Mouse (Mus musculus) neural tube, embryonic 11.5 days (tissue): ENCODE measurements around the gene Sept9. TPM values are rescaled to one million over a fixed set of nuclear protein-coding genes. Genes with fewer than 3 reads are reported as not detected.

Experiments used
- ATAC-seq: fragments of 200-750 bp; cut with Nextera tagmentation; 2 replicates; pipeline ENCODE4 v1.8.0; 2017; ENCODE audit warnings: moderate number of reproducible peaks, mild to moderate bottlenecking, moderate TSS enrichment, moderate library complexity; ENCODE audit not compliant: insufficient read depth, low FRiP score, low TSS enrichment
- DNase-seq: peaks from one replicate; pipeline ENCODE4 v3.0.0-alpha.2; 2015; ENCODE audit warnings: low spot score
- H3K27ac ChIP-seq: fragments of 300-500 bp; sonication (generic); 2 replicates; pipeline ENCODE4 v1.5.1; 2014; ENCODE audit warnings: low read depth, mild to moderate bottlenecking, low read length
- H3K27me3 ChIP-seq: fragments of 300-500 bp; sonication (generic); 2 replicates; pipeline ENCODE4 v1.6.1; 2014; ENCODE audit warnings: mild to moderate bottlenecking, low read length, mixed read lengths; ENCODE audit not compliant: control insufficient read depth, insufficient read depth
- H3K36me3 ChIP-seq: fragments of 300-500 bp; sonication (generic); 2 replicates; pipeline ENCODE4 v1.6.1; 2014; ENCODE audit warnings: mild to moderate bottlenecking, low read length, moderate library complexity, mixed read lengths; ENCODE audit not compliant: control insufficient read depth, insufficient read depth
- H3K4me1 ChIP-seq: fragments of 300-500 bp; sonication (generic); 2 replicates; pipeline ENCODE4 v1.6.1; 2014; ENCODE audit warnings: low read length, mixed read lengths; ENCODE audit not compliant: control insufficient read depth, insufficient read depth
- H3K4me2 ChIP-seq: fragments of 300-500 bp; sonication (generic); 2 replicates; pipeline ENCODE4 v1.6.1; 2014; ENCODE audit warnings: low read depth, mild to moderate bottlenecking, moderate library complexity
- H3K4me3 ChIP-seq: fragments of 300-500 bp; sonication (generic); 2 replicates; pipeline ENCODE4 v1.5.1; 2014; ENCODE audit warnings: low read depth, low read length
- H3K9ac ChIP-seq: fragments of 300-500 bp; sonication (generic); 2 replicates; pipeline ENCODE4 v1.6.1; 2014; ENCODE audit warnings: mild to moderate bottlenecking, low read length
- H3K9me3 ChIP-seq: fragments of 300-500 bp; sonication (generic); 2 replicates; pipeline ENCODE4 v1.6.1; 2016; ENCODE audit warnings: low read length; ENCODE audit not compliant: control insufficient read depth
- WGBS: fragments of 180-500 bp; shearing (Covaris S2); extraction: QIAGEN DNeasy Blood & Tissue Kit; methylation state at CpG from one replicate; pipeline ENCODE4 v1.1.7; 2014; 5-methylcytosine and 5-hydroxymethylcytosine counted together
- polyA plus RNA-seq: library from polyadenylated mRNA; unstranded; fragments of >200 nt; fragmentation: Nextera tagmentation; extraction: Ambion mirVana; gene quantifications from 2 replicates; pipeline ENCODE4 v1.2.1, GENCODE M21; 2014

Gene Sept9
- polyA plus RNA-seq, 1 experiment from 2014 or later: 183 TPM

- 87% methylated on average over 8 of the region's 8 CpGs for WGBS
Observed at GRCm38 (mm10) chr11:117220777-117221176, 21.3 kb downstream of the Sept9 start.

GRCm38 (mm10) chr11:117221182-117221581, 21.7 kb downstream of the Sept9 start:
- H3K27ac ChIP-seq: no peak overlapping the region
- no peaks in the 10 kb centered on the region for H3K9me3 ChIP-seq
- 73% methylated on average over 6 of the region's 6 CpGs for WGBS
- no peak overlapping the region for H3K9ac ChIP-seq
- no peaks in the 10 kb centered on the region for H3K4me1 ChIP-seq
- no peak overlapping the region for H3K4me2 ChIP-seq
- DNase-seq (no peak), ATAC-seq (no peak)
- no peak overlapping the region for H3K4me3 ChIP-seq
- H3K27me3 ChIP-seq: no peaks in the 10 kb centered on the region
- H3K36me3 ChIP-seq: no peaks in the 10 kb centered on the region

More at GRCm38 (mm10) chr11:117220777-117221176, 21.3 kb downstream of the Sept9 start:
- H3K27me3 ChIP-seq: no peaks in the 10 kb centered on the region
- H3K4me1 ChIP-seq: no peaks in the 10 kb centered on the region
- no peak overlapping the region for H3K9ac ChIP-seq
- H3K9me3 ChIP-seq: no peaks in the 10 kb centered on the region
- no peak for ATAC-seq
- H3K4me2 ChIP-seq: no peak overlapping the region
- no peak for DNase-seq
- H3K4me3 ChIP-seq: no peak overlapping the region
- no peak overlapping the region for H3K27ac ChIP-seq
- H3K36me3 ChIP-seq: no peaks in the 10 kb centered on the region

- DNase-seq (no peak), ATAC-seq (no peak)
- no peaks in the 10 kb centered on the region for H3K36me3 ChIP-seq
- no peaks in the 10 kb centered on the region for H3K4me1 ChIP-seq
- H3K27ac ChIP-seq: no peak overlapping the region
- H3K27me3 ChIP-seq: no peaks in the 10 kb centered on the region
- H3K4me2 ChIP-seq: no peak overlapping the region
- WGBS: 70% methylated on average over 8 of the region's 8 CpGs
- no peak overlapping the region for H3K9ac ChIP-seq
- no peak overlapping the region for H3K4me3 ChIP-seq
- H3K9me3 ChIP-seq: no peaks in the 10 kb centered on the region
Observed at GRCm38 (mm10) chr11:117222899-117223298, 23.4 kb downstream of the Sept9 start.

- H3K4me1 ChIP-seq: no peaks in the 10 kb centered on the region
- no peak overlapping the region for H3K4me2 ChIP-seq
- H3K27me3 ChIP-seq: no peaks in the 10 kb centered on the region
- no peak overlapping the region for H3K4me3 ChIP-seq
- no peaks in the 10 kb centered on the region for H3K36me3 ChIP-seq
- H3K9me3 ChIP-seq: no peaks in the 10 kb centered on the region
- WGBS: 54% methylated on average over 4 of the region's 4 CpGs
- H3K9ac ChIP-seq: no peak overlapping the region
- H3K27ac ChIP-seq: no peak overlapping the region
- DNase-seq (no peak), ATAC-seq (no peak)
Observed at GRCm38 (mm10) chr11:117224804-117225203, 25.3 kb downstream of the Sept9 start.

- no peak overlapping the region for H3K4me3 ChIP-seq
- WGBS: 80% methylated on average over 15 of the region's 15 CpGs
- no peak overlapping the region for H3K27ac ChIP-seq
- H3K9me3 ChIP-seq: no peaks in the 10 kb centered on the region
- ATAC-seq (no peak), DNase-seq (no peak)
- no peaks in the 10 kb centered on the region for H3K27me3 ChIP-seq
- H3K36me3 ChIP-seq: no peaks in the 10 kb centered on the region
- H3K4me2 ChIP-seq: no peak overlapping the region
- no peak overlapping the region for H3K9ac ChIP-seq
- no peaks in the 10 kb centered on the region for H3K4me1 ChIP-seq
Observed at GRCm38 (mm10) chr11:117225531-117226213, 26.2 kb downstream of the Sept9 start.

GRCm38 (mm10) chr11:117226214-117226535, 26.7 kb downstream of the Sept9 start:
- WGBS: 84% methylated on average over 5 of the region's 5 CpGs
- no peak for ATAC-seq
- no peaks in the 10 kb centered on the region for H3K9me3 ChIP-seq

GRCm38 (mm10) chr11:117228139-117228538, 28.7 kb downstream of the Sept9 start:
- DNase-seq (no peak), ATAC-seq (no peak)
- Histone ChIP-seq H3K27me3 (no peaks in the 10 kb centered on the region), H3K4me3 (no peak overlapping the region), H3K4me2 (no peak overlapping the region), H3K36me3 (no peaks in the 10 kb centered on the region), H3K9ac (no peak overlapping the region), H3K9me3 (no peaks in the 10 kb centered on the region), H3K27ac (no peak overlapping the region), H3K4me1 (no peaks in the 10 kb centered on the region)
- 61% methylated on average over 10 of the region's 10 CpGs for WGBS

More at GRCm38 (mm10) chr11:117226214-117226535, 26.7 kb downstream of the Sept9 start:
- Histone ChIP-seq H3K4me1 (no peaks in the 10 kb centered on the region), H3K4me3 (no peak overlapping the region), H3K9ac (no peak overlapping the region), H3K27ac (no peak overlapping the region), H3K36me3 (no peaks in the 10 kb centered on the region), H3K4me2 (no peak overlapping the region), H3K27me3 (no peaks in the 10 kb centered on the region)
- no peak for DNase-seq

- Histone ChIP-seq H3K27ac (no peak overlapping the region), H3K9ac (no peak overlapping the region), H3K27me3 (no peaks in the 10 kb centered on the region), H3K4me3 (no peak overlapping the region), H3K9me3 (no peaks in the 10 kb centered on the region), H3K4me1 (peaks cover 12% of the 10 kb centered on the region; the same call in 1 of the 2 replicates), H3K4me2 (no peak overlapping the region), H3K36me3 (no peaks in the 10 kb centered on the region)
- DNase-seq: no peak
- WGBS: 64% methylated on average over 11 of the region's 11 CpGs
- no peak for ATAC-seq
Observed at GRCm38 (mm10) chr11:117231551-117231950, 32.1 kb downstream of the Sept9 start.

GRCm38 (mm10) chr11:117232032-117232431, 32.6 kb downstream of the Sept9 start:
- Histone ChIP-seq H3K9ac (peak overlapping the region; percentile 3; the same call in 1 of the 2 replicates), H3K27ac (no peak overlapping the region), H3K4me3 (0 out of 2 replicates have a peak overlapping the region, but pooled peaks have one; percentile 12), H3K4me2 (peak overlapping the region; percentile 32; the same call in 1 of the 2 replicates), H3K4me1 (peaks cover 12% of the 10 kb centered on the region; the same call in 1 of the 2 replicates), H3K9me3 (no peaks in the 10 kb centered on the region), H3K36me3 (no peaks in the 10 kb centered on the region), H3K27me3 (no peaks in the 10 kb centered on the region)
- no peak for ATAC-seq
- WGBS: 29% methylated on average over 19 of the region's 19 CpGs
- peak; percentile 32 for DNase-seq
